Mouse (Mus musculus) embryonic fibroblast, embryonic 13.5 days (primary cell): ENCODE data around the gene Gata5. TPM values are rescaled to one million over a fixed set of nuclear protein-coding genes. Genes with fewer than 3 reads are reported as not detected.

Source experiments
- H3K27ac ChIP-seq: 2 replicates; pipeline ENCODE4 v1.5.1; 2012; ENCODE audit warnings: low read length, control low read depth, inconsistent platforms; ENCODE audit not compliant: insufficient read depth
- H3K4me1 ChIP-seq: 2 replicates; pipeline ENCODE4 v1.6.1; 2011; ENCODE audit warnings: low read length; ENCODE audit not compliant: control insufficient read depth, insufficient read depth
- H3K4me3 ChIP-seq: 2 replicates; pipeline ENCODE4 v1.5.1; 2011; ENCODE audit warnings: mild to moderate bottlenecking, control low read depth, low read length; ENCODE audit not compliant: insufficient read depth
- CTCF ChIP-seq: IDR thresholded peaks from 2 replicates; pipeline ENCODE4 v1.5.1; 2011; ENCODE audit warnings: mild to moderate bottlenecking, control low read depth, low read length, moderate library complexity, borderline replicate concordance; ENCODE audit not compliant: insufficient read depth
- POLR2A ChIP-seq: IDR thresholded peaks from 2 replicates; pipeline ENCODE4 v1.6.1; 2011; ENCODE audit warnings: low read depth, mild to moderate bottlenecking, control low read depth, low read length, moderate library complexity
- polyA plus RNA-seq: library from polyadenylated mRNA; stranded (reverse); fragments of >200 nt; gene quantifications from 2 replicates; pipeline ENCODE4 v1.2.4, GENCODE M21; 2011; ENCODE audit warnings: low read depth; ENCODE audit not compliant: missing spikeins, insufficient read length

Gene Gata5
- polyA plus RNA-seq, 1 experiment = not detected

- Histone ChIP-seq H3K4me3 (no peak overlapping the region), H3K4me1 (no peaks in the 10 kb centered on the region), H3K27ac (no peak overlapping the region)
- TF ChIP-seq POLR2A (no peak), CTCF (peak; percentile 56)
Observed at GRCm38 (mm10) chr2:180346820-180347497, 12.5 kb upstream of the Gata5 start.

- Histone ChIP-seq H3K27ac (no peak overlapping the region), H3K4me3 (no peak overlapping the region), H3K4me1 (no peaks in the 10 kb centered on the region)
- TF ChIP-seq CTCF (no peak), POLR2A (no peak)
Observed at GRCm38 (mm10) chr2:180343092-180343491, 8.6 kb upstream of the Gata5 start.

- Histone ChIP-seq H3K4me3 (no peak overlapping the region), H3K27ac (no peak overlapping the region), H3K4me1 (no peaks in the 10 kb centered on the region)
- TF ChIP-seq CTCF (no peak), POLR2A (no peak)
Observed at GRCm38 (mm10) chr2:180342189-180342588, 7.7 kb upstream of the Gata5 start.

- no peaks in the 10 kb centered on the region for H3K4me1 ChIP-seq
- no peak overlapping the region for H3K27ac ChIP-seq
- TF ChIP-seq CTCF (no peak), POLR2A (no peak)
- no peak overlapping the region for H3K4me3 ChIP-seq
Observed at GRCm38 (mm10) chr2:180341229-180341628, 6.7 kb upstream of the Gata5 start.

- H3K4me1 ChIP-seq = no peaks in the 10 kb centered on the region
- no peak overlapping the region for H3K4me3 ChIP-seq
- TF ChIP-seq POLR2A = no peak
- no peak for TF ChIP-seq CTCF
- no peak overlapping the region for H3K27ac ChIP-seq
Observed at GRCm38 (mm10) chr2:180339886-180340285, 5.4 kb upstream of the Gata5 start.

GRCm38 (mm10) chr2:180333778-180334550 lies 535 bp downstream of the Gata5 start:
- Histone ChIP-seq H3K27ac (no peak overlapping the region), H3K4me3 (no peak overlapping the region), H3K4me1 (no peaks in the 10 kb centered on the region)
- TF ChIP-seq POLR2A = no peak
- no peak for TF ChIP-seq CTCF

GRCm38 (mm10) chr2:180329466-180329865 lies 5.0 kb downstream of the Gata5 start:
- H3K27ac ChIP-seq = no peak overlapping the region
- TF ChIP-seq CTCF (no peak), POLR2A (no peak)

GRCm38 (mm10) chr2:180322674-180323355 lies 11.7 kb downstream of the Gata5 start:
- H3K4me1 ChIP-seq = no peaks in the 10 kb centered on the region
- no peak overlapping the region for H3K27ac ChIP-seq
- TF ChIP-seq POLR2A (no peak), CTCF (no peak)
- no peak overlapping the region for H3K4me3 ChIP-seq

More at GRCm38 (mm10) chr2:180329466-180329865, 5.0 kb downstream of the Gata5 start:
- Histone ChIP-seq H3K4me3 (no peak overlapping the region), H3K4me1 (no peaks in the 10 kb centered on the region)

- TF ChIP-seq POLR2A = no peak
- no peaks in the 10 kb centered on the region for H3K4me1 ChIP-seq
- no peak overlapping the region for H3K4me3 ChIP-seq
- H3K27ac ChIP-seq = no peak overlapping the region
Observed at GRCm38 (mm10) chr2:180320216-180320615, 14.3 kb downstream of the Gata5 start.

GRCm38 (mm10) chr2:180317591-180317990 lies 16.9 kb downstream of the Gata5 start:
- H3K27ac ChIP-seq = no peak overlapping the region
- H3K4me1 ChIP-seq = no peaks in the 10 kb centered on the region
- no peak overlapping the region for H3K4me3 ChIP-seq
- TF ChIP-seq CTCF (no peak), POLR2A (no peak)
